Mouse (Mus musculus) heart, embryonic 11.5 days (tissue): ENCODE measurements around the gene Adamtsl3. TPM values are rescaled to one million over a fixed set of nuclear protein-coding genes. Genes with fewer than 3 reads are reported as not detected.

Experiments
- ATAC-seq: fragments of 200-750 bp; cut with Nextera tagmentation; replicated peaks from 2 replicates; pipeline ENCODE4 v1.8.0; 2017; ENCODE audit warnings: moderate library complexity; ENCODE audit not compliant: insufficient number of reproducible peaks, low FRiP score, low TSS enrichment
- H3K27ac ChIP-seq: fragments of 300-500 bp; sonication (generic); 2 replicates; pipeline ENCODE4 v1.5.1; 2014; ENCODE audit warnings: mild to moderate bottlenecking, low read depth, low read length
- H3K27me3 ChIP-seq: fragments of 300-500 bp; sonication (generic); 2 replicates; pipeline ENCODE4 v1.6.1; 2014; ENCODE audit warnings: mild to moderate bottlenecking, low read length, mixed read lengths; ENCODE audit not compliant: control insufficient read depth, insufficient read depth
- H3K36me3 ChIP-seq: fragments of 300-500 bp; sonication (generic); 2 replicates; pipeline ENCODE4 v1.6.1; 2014; ENCODE audit warnings: mild to moderate bottlenecking, low read length, moderate library complexity, mixed read lengths; ENCODE audit not compliant: control insufficient read depth, insufficient read depth
- H3K4me1 ChIP-seq: fragments of 300-500 bp; sonication (generic); 2 replicates; pipeline ENCODE4 v1.6.1; 2014; ENCODE audit warnings: low read length; ENCODE audit not compliant: control insufficient read depth, insufficient read depth
- H3K4me2 ChIP-seq: fragments of 300-500 bp; sonication (generic); 2 replicates; pipeline ENCODE4 v1.6.1; 2014; ENCODE audit warnings: mild to moderate bottlenecking, moderate library complexity
- H3K4me3 ChIP-seq: fragments of 300-500 bp; sonication (generic); 2 replicates; pipeline ENCODE4 v1.5.1; 2014; ENCODE audit warnings: low read depth, low read length
- H3K9ac ChIP-seq: fragments of 300-500 bp; sonication (generic); 2 replicates; pipeline ENCODE4 v1.6.1; 2014; ENCODE audit warnings: mild to moderate bottlenecking, low read depth, low read length, moderate library complexity
- H3K9me3 ChIP-seq: fragments of 300-500 bp; sonication (generic); replicated peaks from 2 replicates; pipeline ENCODE4 v1.6.1; 2016; ENCODE audit warnings: low read length; ENCODE audit not compliant: control insufficient read depth
- WGBS: fragments of 180-500 bp; shearing (Covaris S2); extraction: QIAGEN DNeasy Blood & Tissue Kit; methylation state at CpG from one replicate; pipeline ENCODE4 v1.1.7; 2014; ENCODE audit not compliant: insufficient replicate concordance; 5-methylcytosine and 5-hydroxymethylcytosine counted together
- polyA plus RNA-seq: library from polyadenylated mRNA; unstranded; fragments of >200 nt; fragmentation: Nextera tagmentation; extraction: Ambion mirVana; gene quantifications from 2 replicates; pipeline ENCODE4 v1.2.1, GENCODE M21; 2014

Gene Adamtsl3
- polyA plus RNA-seq, 1 experiment from 2014 or later: 0.57 TPM

- no peaks in the 10 kb centered on the region for H3K36me3 ChIP-seq
- no peaks in the 10 kb centered on the region for H3K9me3 ChIP-seq
- ATAC-seq: no peak
- no peaks in the 10 kb centered on the region for H3K27me3 ChIP-seq
- no peak overlapping the region for H3K4me3 ChIP-seq
- H3K27ac ChIP-seq: no peak overlapping the region
- H3K4me2 ChIP-seq: no peak overlapping the region
- no peaks in the 10 kb centered on the region for H3K4me1 ChIP-seq
- 60% methylated on average over 4 of the region's 4 CpGs for WGBS
- no peak overlapping the region for H3K9ac ChIP-seq
Observed at GRCm38 (mm10) chr7:82366056-82366455, 30.6 kb downstream of the Adamtsl3 start.

GRCm38 (mm10) chr7:82366471-82366870 is 31.0 kb downstream of the Adamtsl3 start:
- Histone ChIP-seq H3K9ac (no peak overlapping the region), H3K36me3 (no peaks in the 10 kb centered on the region), H3K27ac (no peak overlapping the region), H3K4me3 (no peak overlapping the region), H3K27me3 (no peaks in the 10 kb centered on the region), H3K4me1 (no peaks in the 10 kb centered on the region), H3K4me2 (no peak overlapping the region), H3K9me3 (no peaks in the 10 kb centered on the region)
- WGBS: 80% methylated on average over 5 of the region's 5 CpGs
- ATAC-seq: no peak

GRCm38 (mm10) chr7:82368047-82368446 is 32.6 kb downstream of the Adamtsl3 start:
- H3K27me3 ChIP-seq: no peaks in the 10 kb centered on the region
- no peak for ATAC-seq
- 47% methylated on average over 2 of the region's 2 CpGs for WGBS
- H3K4me2 ChIP-seq: no peak overlapping the region
- no peaks in the 10 kb centered on the region for H3K9me3 ChIP-seq
- no peak overlapping the region for H3K27ac ChIP-seq
- H3K4me3 ChIP-seq: no peak overlapping the region
- no peaks in the 10 kb centered on the region for H3K36me3 ChIP-seq
- no peaks in the 10 kb centered on the region for H3K4me1 ChIP-seq
- no peak overlapping the region for H3K9ac ChIP-seq

- ATAC-seq: no peak
- no peaks in the 10 kb centered on the region for H3K9me3 ChIP-seq
- H3K4me1 ChIP-seq: no peaks in the 10 kb centered on the region
- no peak overlapping the region for H3K4me3 ChIP-seq
- no peak overlapping the region for H3K4me2 ChIP-seq
- no peaks in the 10 kb centered on the region for H3K27me3 ChIP-seq
- H3K9ac ChIP-seq: no peak overlapping the region
- 70% methylated on average over 8 of the region's 8 CpGs for WGBS
- no peak overlapping the region for H3K27ac ChIP-seq
- no peaks in the 10 kb centered on the region for H3K36me3 ChIP-seq
Observed at GRCm38 (mm10) chr7:82370132-82370531, 34.6 kb downstream of the Adamtsl3 start.

- WGBS: 50% methylated on average over 3 of the region's 3 CpGs
- H3K4me1 ChIP-seq: no peaks in the 10 kb centered on the region
- no peaks in the 10 kb centered on the region for H3K36me3 ChIP-seq
- H3K27ac ChIP-seq: no peak overlapping the region
- H3K9me3 ChIP-seq: no peaks in the 10 kb centered on the region
- no peaks in the 10 kb centered on the region for H3K27me3 ChIP-seq
- H3K4me2 ChIP-seq: no peak overlapping the region
- ATAC-seq: no peak
- no peak overlapping the region for H3K4me3 ChIP-seq
- no peak overlapping the region for H3K9ac ChIP-seq
Observed at GRCm38 (mm10) chr7:82371411-82371810, 35.9 kb downstream of the Adamtsl3 start.

GRCm38 (mm10) chr7:82378311-82378710 is 42.8 kb downstream of the Adamtsl3 start:
- H3K4me1 ChIP-seq: peaks cover 10% of the 10 kb centered on the region; the same call in 1 of the 2 replicates
- no peaks in the 10 kb centered on the region for H3K9me3 ChIP-seq
- no peak overlapping the region for H3K4me3 ChIP-seq
- no peaks in the 10 kb centered on the region for H3K27me3 ChIP-seq
- 79% methylated on average over 1 of the region's 1 CpGs for WGBS
- H3K4me2 ChIP-seq: no peak overlapping the region
- no peaks in the 10 kb centered on the region for H3K36me3 ChIP-seq
- no peak overlapping the region for H3K9ac ChIP-seq
- ATAC-seq: no peak
- H3K27ac ChIP-seq: no peak overlapping the region

- 58% methylated on average over 7 of the region's 7 CpGs for WGBS
Observed at GRCm38 (mm10) chr7:82379765-82380164, 44.3 kb downstream of the Adamtsl3 start.

GRCm38 (mm10) chr7:82382843-82383535 is 47.5 kb downstream of the Adamtsl3 start:
- H3K36me3 ChIP-seq: no peaks in the 10 kb centered on the region
- H3K4me1 ChIP-seq: peaks cover 10% of the 10 kb centered on the region; the same call in 1 of the 2 replicates
- H3K4me2 ChIP-seq: no peak overlapping the region
- H3K4me3 ChIP-seq: no peak overlapping the region
- no peak for ATAC-seq
- H3K9ac ChIP-seq: no peak overlapping the region
- H3K27me3 ChIP-seq: no peaks in the 10 kb centered on the region
- no peaks in the 10 kb centered on the region for H3K9me3 ChIP-seq
- WGBS: 75% methylated on average over 4 of the region's 4 CpGs
- no peak overlapping the region for H3K27ac ChIP-seq

More at GRCm38 (mm10) chr7:82379765-82380164, 44.3 kb downstream of the Adamtsl3 start:
- Histone ChIP-seq H3K4me2 (no peak overlapping the region), H3K4me3 (no peak overlapping the region), H3K9ac (no peak overlapping the region), H3K27me3 (no peaks in the 10 kb centered on the region), H3K36me3 (no peaks in the 10 kb centered on the region), H3K9me3 (no peaks in the 10 kb centered on the region), H3K27ac (no peak overlapping the region), H3K4me1 (peaks cover 10% of the 10 kb centered on the region; the same call in 1 of the 2 replicates)
- ATAC-seq: no peak

- no peaks in the 10 kb centered on the region for H3K27me3 ChIP-seq
- no peak for ATAC-seq
- H3K4me2 ChIP-seq: no peak overlapping the region
- H3K4me1 ChIP-seq: peaks cover 10% of the 10 kb centered on the region; the same call in 1 of the 2 replicates
- no peak overlapping the region for H3K9ac ChIP-seq
- no peak overlapping the region for H3K27ac ChIP-seq
- no peaks in the 10 kb centered on the region for H3K36me3 ChIP-seq
- no peaks in the 10 kb centered on the region for H3K9me3 ChIP-seq
- no peak overlapping the region for H3K4me3 ChIP-seq
- 72% methylated on average over 3 of the region's 3 CpGs for WGBS
Observed at GRCm38 (mm10) chr7:82383536-82383848, 48.0 kb downstream of the Adamtsl3 start.
